Mouse (Mus musculus) ES-Bruce4 (cell line): Measurements from ENCODE around the gene Hist1h2ac.

Source experiments
- CTCF ChIP-seq: IDR thresholded peaks from one replicate; pipeline ENCODE4 v1.8.1; 2011; ENCODE audit warnings: low read depth, low read length
- POLR2A ChIP-seq: IDR thresholded peaks from one replicate; pipeline ENCODE4 v1.8.1; 2011; ENCODE audit warnings: low read length; ENCODE audit not compliant: insufficient read depth

DNA sequence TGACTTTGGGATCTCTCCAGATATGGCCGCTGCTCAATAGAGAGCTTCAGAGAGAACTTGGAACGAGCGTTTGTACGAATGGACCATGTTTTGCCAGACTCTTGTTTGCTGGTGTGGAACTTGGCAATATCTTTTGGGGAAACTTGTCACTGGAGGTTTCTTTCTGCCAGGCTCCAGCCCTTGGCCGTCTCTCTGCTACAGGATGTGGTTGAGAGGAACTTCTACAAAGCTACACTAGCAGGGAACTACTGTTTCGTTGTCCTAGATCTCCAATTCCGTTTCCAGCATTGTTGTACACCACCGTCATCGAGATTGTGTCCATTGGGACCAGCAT, 45.4 kb upstream of the Hist1h2ac start:
- TF ChIP-seq POLR2A (no peak), CTCF (no peak)
